Mouse (Mus musculus): ENCODE results near the gene A130010J15Rik.

GRCm38 (mm10) chr1:193195169-193195810 lies 27.4 kb downstream of the A130010J15Rik start:
- TF ChIP-seq CTCF (IDR thresholded peaks at IDR 0.05; ENCODE audit: low read depth) (no peak), EP300 (IDR thresholded peaks at IDR 0.05; ENCODE audit: low read depth) (no peak)
